Mouse (Mus musculus) ES-Bruce4 (cell line): ENCODE data around the gene Mmp25.
A peak's percentile ranks its signal among the peaks of the same experiment; 100 is the strongest.

Experiments used
- CTCF ChIP-seq: IDR thresholded peaks from one replicate; pipeline ENCODE4 v1.8.1; 2011; ENCODE audit warnings: low read depth, low read length
- EP300 ChIP-seq: IDR thresholded peaks from 2 replicates; pipeline ENCODE4 v1.6.1; 2011; ENCODE audit warnings: low read depth, low read length; ENCODE audit not compliant: insufficient read depth
- POLR2A ChIP-seq: IDR thresholded peaks from one replicate; pipeline ENCODE4 v1.8.1; 2011; ENCODE audit warnings: low read length; ENCODE audit not compliant: insufficient read depth

DNA sequence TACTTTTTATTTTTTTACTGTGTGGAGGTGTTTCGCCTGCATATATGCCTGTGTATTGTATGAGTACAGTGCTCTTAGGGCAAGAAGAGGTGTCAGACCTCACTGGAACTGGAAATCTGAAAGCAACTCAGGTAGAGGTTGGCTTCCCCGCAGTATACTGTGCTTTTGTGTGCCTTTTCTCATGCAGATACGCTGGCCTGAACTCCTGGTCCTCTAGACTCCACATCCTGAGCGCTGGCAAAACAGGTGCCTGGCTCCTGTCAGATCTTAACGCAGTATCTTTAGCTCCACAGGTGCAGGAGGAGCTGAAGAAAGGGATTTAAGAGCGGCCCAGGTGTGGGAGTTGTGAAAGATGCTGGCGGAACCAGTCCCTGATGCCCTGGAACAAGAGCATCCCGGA is 39.9 kb downstream of the Mmp25 start:
- TF ChIP-seq POLR2A (peak; percentile 23), EP300 (peak; percentile 74; the same call in 1 of the 2 replicates), CTCF (no peak)
